8 mouse cellular contexts compared by ENCODE assay signal in the genomic region with DNA sequence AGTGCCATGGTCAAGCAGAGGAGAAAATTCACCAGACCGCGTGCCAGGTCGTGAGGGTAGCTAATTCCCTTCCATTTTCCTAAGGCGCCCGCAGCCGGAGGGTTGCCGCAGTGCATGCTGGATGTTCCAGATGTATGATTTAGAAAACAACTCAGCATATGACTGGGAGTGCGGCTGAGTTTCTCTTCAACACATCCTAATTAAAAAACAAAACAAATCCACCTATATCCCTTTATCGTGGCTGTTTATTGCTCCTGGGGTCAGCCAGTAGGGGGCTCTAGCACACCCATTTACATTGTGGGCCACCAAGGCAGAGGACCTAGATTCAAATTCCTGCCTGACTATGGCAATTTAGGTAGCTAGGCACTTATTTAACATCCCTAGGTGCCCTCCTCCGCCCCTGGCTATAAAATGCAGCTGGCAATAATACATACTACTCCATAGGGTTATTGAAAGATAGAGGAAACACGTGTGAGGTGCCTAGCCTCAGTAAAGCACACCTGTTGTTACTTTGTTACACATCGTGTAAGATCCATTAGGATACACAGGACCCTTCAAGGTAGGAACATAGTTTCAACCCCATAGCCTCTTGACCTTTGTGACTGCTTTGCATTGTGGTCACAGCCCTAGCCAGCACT.
DNase-seq lines count a peak whose midpoint lies in the region; ATAC-seq lines count a peak whose summit lies in the region.

No protein-coding gene starts in this region.

- no peak overlapping the region; the same call in 1 of the 2 replicates for H3K27ac ChIP-seq in limb, embryonic 11.5 days (replicated peaks; ENCODE audit: low read depth, low read length)
- H3K27ac ChIP-seq in stomach, embryonic 15.5 days = peak overlapping the region; percentile 57; the same call in 1 of the 2 replicates

- peaks cover 43% of the 10 kb centered on the region for H3K4me1 ChIP-seq in limb, embryonic 11.5 days (ENCODE audit: control insufficient read depth, insufficient read depth, low read length)
- peaks cover 20% of the 10 kb centered on the region for H3K4me1 ChIP-seq in stomach, embryonic 15.5 days

- H3K9ac ChIP-seq in limb, embryonic 11.5 days (ENCODE audit: low read length) = no peak overlapping the region
- no peak overlapping the region for H3K9ac ChIP-seq in stomach, embryonic 15.5 days

- H3K36me3 ChIP-seq in limb, embryonic 11.5 days (ENCODE audit: control insufficient read depth, insufficient read depth, low read length) = no peaks in the 10 kb centered on the region
- no peaks in the 10 kb centered on the region for H3K36me3 ChIP-seq in stomach, embryonic 15.5 days

- no peak for ATAC-seq in limb, embryonic 11.5 days (ENCODE audit: insufficient number of reproducible peaks, low FRiP score, low TSS enrichment, low read depth)
- ATAC-seq in stomach, embryonic 15.5 days (ENCODE audit: insufficient read depth, low FRiP score, low read depth) = no peak

- H3K4me3 ChIP-seq in limb, embryonic 11.5 days (ENCODE audit: low read depth, low read length) = no peak overlapping the region
- no peak overlapping the region for H3K4me3 ChIP-seq in stomach, embryonic 15.5 days (replicated peaks)

- H3K4me2 ChIP-seq in limb, embryonic 11.5 days (ENCODE audit: low read depth, severe bottlenecking) = no peak overlapping the region
- H3K4me2 ChIP-seq in stomach, embryonic 15.5 days = no peak overlapping the region

- no peaks in the 10 kb centered on the region for H3K9me3 ChIP-seq in limb, embryonic 11.5 days (ENCODE audit: control insufficient read depth, low read length)
- no peaks in the 10 kb centered on the region for H3K9me3 ChIP-seq in stomach, embryonic 15.5 days

- 59% methylated on average over 12 of the region's 12 CpGs for WGBS in limb, embryonic 11.5 days
- 69% methylated on average over 12 of the region's 12 CpGs for WGBS in stomach, embryonic 15.5 days

- no peaks in the 10 kb centered on the region for H3K27me3 ChIP-seq in limb, embryonic 11.5 days (ENCODE audit: control insufficient read depth, insufficient read depth, low read length)
- no peaks in the 10 kb centered on the region for H3K27me3 ChIP-seq in stomach, embryonic 15.5 days (replicated peaks)

- peak; percentile 55 to 66 for DNase-seq in cerebellum, adult 18-20 months
- DNase-seq in cerebellum, postnatal 4 days (ENCODE audit: low spot score in 2 of 2) = no peak
- peak; percentile 10 for DNase-seq in thymus, postnatal 0 days (ENCODE audit: low spot score)
- DNase-seq in thymus, adult 18-20 months = no peak
- peak; percentile 50 for DNase-seq in limb, embryonic 11.5 days (ENCODE audit: low spot score)
- DNase-seq in T-cell, adult 2 months (ENCODE audit: low spot score) = no peak
- DNase-seq in layer of hippocampus, postnatal 25 days (ENCODE audit: extremely low spot score in 1 of 2, low spot score in 1 of 2) = no peak

Comparison
In these comparisons a context has a peak if more than half of its experiments do, and no peak if none do; other contexts are left out.
1. DNase-seq: peak in cerebellum, adult 18-20 months (2 of 2), thymus, postnatal 0 days (single experiment) and limb, embryonic 11.5 days (single experiment); none in cerebellum, postnatal 4 days (0 of 2), thymus, adult 18-20 months (0 of 2), T-cell, adult 2 months (single experiment) and layer of hippocampus, postnatal 25 days (0 of 2).